Mouse (Mus musculus): ENCODE data around the gene Gm20828. TPM values are rescaled to one million over a fixed set of nuclear protein-coding genes. Genes with fewer than 3 reads are reported as not detected.

Gm20828 gene
- polyA plus RNA-seq (2014; fragmentation: Illumina TruSeq; extraction: RNeasy Lipid Tissue Mini Kit (QIAGEN cat#74804); ENCODE audit: insufficient read depth, low read depth, low replicate concordance): not detected

GRCm38 (mm10) chrY:11199274-11199673 lies at the start of gene Gm20828:
TSS of gene Gm20828 (minus strand) at chrY:11199374.

Measured in lung, adult 10 weeks (tissue).